Mouse (Mus musculus): Measurements from ENCODE around the gene Gucy2e. TPM values are rescaled to one million over a fixed set of nuclear protein-coding genes. Genes with fewer than 3 reads are reported as not detected.

The Gucy2e gene
- polyA plus RNA-seq, 1 experiment from 2014 or later, result 0.23 TPM

DNA sequence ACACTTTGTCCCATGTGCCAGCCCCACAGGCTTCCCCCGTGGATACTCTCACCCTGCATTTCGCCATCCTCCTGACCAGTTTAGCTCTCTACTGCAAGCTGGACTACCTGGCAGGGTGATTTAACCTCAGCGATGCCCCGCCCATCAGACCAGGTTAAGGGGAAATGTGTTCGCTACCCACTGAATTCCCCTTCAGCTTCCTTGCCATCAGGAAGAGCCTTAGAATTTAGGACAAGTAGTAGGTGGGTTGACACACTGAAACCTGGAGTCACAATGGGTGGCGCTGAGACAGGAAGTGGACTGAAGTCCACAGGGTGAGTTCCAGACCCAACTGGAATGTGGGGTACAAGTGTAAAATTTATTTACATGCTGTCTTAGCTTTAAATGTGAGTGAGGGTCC lies 39.1 kb downstream of the Gucy2e start, which contains the start of gene Alox8:
TSS of gene Alox8 (minus strand) at position 101 of the 400 bp plus-strand sequence.
- ATAC-seq (ENCODE audit: low FRiP score, low read depth), result no peak
- Histone ChIP-seq H3K9ac (replicated peaks) (no peak within 1 kb of the TSS; the same call in 1 of the 2 replicates), H3K27ac (replicated peaks) (no peak within 1 kb of the TSS), H3K4me1 (peaks cover 7% of the 10 kb centered on the region; the same call in 1 of the 2 replicates), H3K27me3 (peaks cover 34% of the 10 kb centered on the region), H3K36me3 (no peaks in the 10 kb centered on the region), H3K9me3 (no peaks in the 10 kb centered on the region), H3K4me2 (replicated peaks) (peak within 1 kb of the TSS; percentile 47), H3K4me3 (peak within 1 kb of the TSS; percentile 26)
- 27% methylated on average over 6 of the region's 6 CpGs for WGBS

DNA sequence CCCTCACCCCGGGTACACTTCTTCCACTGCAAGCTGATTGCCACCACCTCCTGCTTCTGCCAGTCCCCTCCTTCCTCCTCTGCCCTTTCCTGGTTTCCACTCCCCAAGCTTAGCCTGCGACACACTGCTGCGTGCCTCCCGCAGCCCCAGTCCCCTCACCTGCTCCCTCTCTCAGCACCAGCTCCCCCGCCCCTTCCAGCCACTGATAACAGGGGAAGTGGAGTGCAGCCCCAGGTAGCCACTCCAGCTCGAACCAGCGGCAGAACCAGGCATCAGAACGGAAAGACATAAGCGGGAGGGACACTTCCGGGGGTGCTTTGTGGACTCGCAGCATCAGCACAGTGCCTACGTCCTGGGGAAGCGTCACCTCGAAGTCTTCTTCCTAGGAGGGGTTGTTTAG lies 39.6 kb downstream of the Gucy2e start:
- peak overlapping the region; percentile 47 for H3K4me2 ChIP-seq (replicated peaks)
- no peak for ATAC-seq (ENCODE audit: low FRiP score, low read depth)
- no peak overlapping the region; the same call in 1 of the 2 replicates for H3K9ac ChIP-seq (replicated peaks)
- H3K4me3 ChIP-seq, result peak overlapping the region; percentile 26
- WGBS, result 2% methylated on average over 13 of the region's 14 CpGs
- peaks cover 7% of the 10 kb centered on the region; the same call in 1 of the 2 replicates for H3K4me1 ChIP-seq
- H3K9me3 ChIP-seq, result no peaks in the 10 kb centered on the region
- no peaks in the 10 kb centered on the region for H3K36me3 ChIP-seq
- H3K27ac ChIP-seq (replicated peaks), result no peak overlapping the region
- peaks cover 34% of the 10 kb centered on the region for H3K27me3 ChIP-seq

DNA sequence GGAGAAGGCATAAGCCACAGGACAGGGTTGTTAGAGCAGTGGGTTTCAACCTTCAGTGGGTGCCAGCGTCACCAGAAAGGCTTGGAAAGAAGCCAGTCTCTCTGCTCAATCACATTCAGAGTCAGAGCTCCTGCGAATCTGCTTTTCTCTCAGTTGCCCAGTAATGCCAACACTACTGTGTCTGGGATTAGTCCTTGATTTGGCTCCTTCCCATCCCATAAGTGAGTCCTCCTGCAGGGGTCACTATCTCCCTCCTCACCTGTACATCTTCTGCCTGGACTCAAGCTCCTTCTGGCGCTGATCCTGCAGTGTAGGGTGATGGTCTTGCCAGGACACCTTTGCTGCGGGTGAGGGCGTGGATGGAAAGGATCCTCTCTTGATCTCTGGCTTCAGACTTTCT lies 40.1 kb downstream of the Gucy2e start:
- H3K27me3 ChIP-seq, result peaks cover 34% of the 10 kb centered on the region
- no peaks in the 10 kb centered on the region for H3K36me3 ChIP-seq
- WGBS, result 6% methylated on average over 5 of the region's 5 CpGs
- no peak overlapping the region; the same call in 1 of the 2 replicates for H3K4me3 ChIP-seq
- H3K27ac ChIP-seq (replicated peaks), result no peak overlapping the region
- no peaks in the 10 kb centered on the region for H3K9me3 ChIP-seq
- no peak for ATAC-seq (ENCODE audit: low FRiP score, low read depth)
- peaks cover 7% of the 10 kb centered on the region; the same call in 1 of the 2 replicates for H3K4me1 ChIP-seq
- H3K9ac ChIP-seq (replicated peaks), result no peak overlapping the region
- peak overlapping the region; percentile 47 for H3K4me2 ChIP-seq (replicated peaks)

DNA sequence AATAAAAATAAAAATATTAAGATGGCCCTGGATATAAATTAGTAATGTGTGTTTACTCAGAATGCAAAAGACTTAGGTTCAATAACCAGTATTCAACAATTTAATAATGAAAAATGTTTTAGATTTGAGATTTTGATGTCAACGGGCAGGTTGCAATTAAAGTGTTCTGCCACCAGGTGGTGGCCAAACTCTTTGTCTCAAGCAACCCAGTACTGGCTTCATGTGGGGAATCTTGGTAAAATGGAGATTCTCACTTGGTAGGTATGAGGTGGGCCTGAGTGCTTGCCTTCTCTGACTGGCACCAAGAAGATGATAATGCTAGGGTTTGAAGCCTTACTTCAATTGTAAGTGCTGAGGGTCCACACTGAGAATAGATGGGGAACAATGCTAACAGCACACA lies 44.0 kb downstream of the Gucy2e start:
- peaks cover 7% of the 10 kb centered on the region; the same call in 1 of the 2 replicates for H3K4me1 ChIP-seq
- no peak overlapping the region for H3K9ac ChIP-seq (replicated peaks)
- peaks cover 20% of the 10 kb centered on the region for H3K27me3 ChIP-seq
- no peaks in the 10 kb centered on the region for H3K9me3 ChIP-seq
- no peak overlapping the region for H3K4me2 ChIP-seq (replicated peaks)
- no peaks in the 10 kb centered on the region for H3K36me3 ChIP-seq
- 3% methylated on average over 1 of the region's 1 CpGs for WGBS
- no peak for ATAC-seq (ENCODE audit: low FRiP score, low read depth)
- no peak overlapping the region for H3K4me3 ChIP-seq
- H3K27ac ChIP-seq (replicated peaks), result no peak overlapping the region

DNA sequence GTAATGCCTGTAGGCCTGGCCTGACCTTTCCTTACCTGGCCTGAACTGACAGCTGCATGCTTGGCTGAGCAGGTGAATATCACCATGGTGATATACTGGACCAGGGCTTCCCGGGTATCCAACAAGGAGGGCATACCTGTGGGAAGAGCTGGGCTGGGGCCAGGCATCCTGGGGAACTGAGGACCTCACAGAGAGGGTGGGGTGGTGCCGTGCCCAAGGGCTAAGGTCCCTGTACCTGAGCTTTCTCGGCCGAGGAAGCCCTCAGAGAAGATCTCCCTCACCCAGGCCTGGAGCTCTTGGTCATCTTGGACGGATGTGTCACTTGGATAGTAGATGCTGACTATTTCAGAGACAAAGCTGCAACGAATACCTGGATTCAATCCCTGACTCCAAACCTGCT lies 50.9 kb downstream of the Gucy2e start:
- Histone ChIP-seq H3K4me3 (no peak overlapping the region), H3K27me3 (no peaks in the 10 kb centered on the region), H3K4me2 (replicated peaks) (no peak overlapping the region), H3K36me3 (no peaks in the 10 kb centered on the region), H3K9me3 (no peaks in the 10 kb centered on the region), H3K9ac (replicated peaks) (no peak overlapping the region), H3K4me1 (no peaks in the 10 kb centered on the region), H3K27ac (replicated peaks) (no peak overlapping the region)
- 90% methylated on average over 6 of the region's 6 CpGs for WGBS
- no peak for ATAC-seq (ENCODE audit: low FRiP score, low read depth)

DNA sequence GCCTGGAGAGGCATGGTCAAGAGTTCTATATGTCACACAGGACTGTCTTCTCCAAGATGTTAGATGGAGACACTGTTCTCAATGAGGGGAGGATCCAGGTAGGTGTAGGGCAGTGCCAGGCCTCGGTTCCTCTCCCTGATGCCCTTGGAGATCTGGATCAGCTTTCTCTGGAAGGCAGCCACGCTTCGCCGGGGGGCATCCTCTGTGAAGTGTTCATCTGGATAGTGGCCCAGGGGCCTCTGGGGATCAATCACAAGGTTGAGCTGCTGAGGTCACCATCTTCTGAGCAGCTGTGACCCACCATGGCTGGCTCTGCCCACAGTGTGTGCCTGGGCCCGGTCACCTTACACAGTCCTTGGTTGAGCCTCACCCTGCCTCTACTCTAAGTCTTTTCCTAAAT lies 51.8 kb downstream of the Gucy2e start:
- H3K27ac ChIP-seq (replicated peaks), result no peak overlapping the region
- H3K36me3 ChIP-seq, result no peaks in the 10 kb centered on the region
- H3K4me3 ChIP-seq, result no peak overlapping the region
- no peaks in the 10 kb centered on the region for H3K27me3 ChIP-seq
- H3K4me2 ChIP-seq (replicated peaks), result no peak overlapping the region
- no peak for ATAC-seq (ENCODE audit: low FRiP score, low read depth)
- WGBS, result 92% methylated on average over 5 of the region's 5 CpGs
- H3K4me1 ChIP-seq, result no peaks in the 10 kb centered on the region
- H3K9me3 ChIP-seq, result no peaks in the 10 kb centered on the region
- no peak overlapping the region for H3K9ac ChIP-seq (replicated peaks)

DNA sequence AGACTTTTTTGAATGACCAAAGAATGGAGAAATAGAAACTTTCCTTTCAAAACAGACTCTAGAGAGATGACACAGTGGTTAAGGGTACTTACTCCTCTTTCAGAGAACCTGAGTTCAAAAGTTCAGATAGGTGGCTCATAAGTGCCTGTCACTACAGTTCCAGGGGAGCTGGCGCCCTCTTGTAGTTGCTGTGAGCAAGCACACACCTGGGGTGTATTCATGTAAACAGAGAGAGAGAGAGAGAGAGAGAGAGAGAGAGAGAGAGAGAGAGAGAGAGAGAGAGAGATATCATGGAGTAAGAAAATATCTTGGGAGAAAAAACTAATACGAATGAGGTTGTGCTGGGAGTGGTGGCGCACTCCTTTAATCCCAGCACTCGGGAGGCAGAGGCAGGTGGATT lies 56.7 kb downstream of the Gucy2e start:
- H3K9me3 ChIP-seq, result no peaks in the 10 kb centered on the region
- H3K4me2 ChIP-seq (replicated peaks), result no peak overlapping the region
- no peak overlapping the region for H3K9ac ChIP-seq (replicated peaks)
- WGBS, result 86% methylated on average over 4 of the region's 4 CpGs
- no peaks in the 10 kb centered on the region for H3K4me1 ChIP-seq
- ATAC-seq (ENCODE audit: low FRiP score, low read depth), result no peak
- H3K36me3 ChIP-seq, result no peaks in the 10 kb centered on the region
- no peaks in the 10 kb centered on the region for H3K27me3 ChIP-seq
- no peak overlapping the region for H3K27ac ChIP-seq (replicated peaks)
- no peak overlapping the region for H3K4me3 ChIP-seq

DNA sequence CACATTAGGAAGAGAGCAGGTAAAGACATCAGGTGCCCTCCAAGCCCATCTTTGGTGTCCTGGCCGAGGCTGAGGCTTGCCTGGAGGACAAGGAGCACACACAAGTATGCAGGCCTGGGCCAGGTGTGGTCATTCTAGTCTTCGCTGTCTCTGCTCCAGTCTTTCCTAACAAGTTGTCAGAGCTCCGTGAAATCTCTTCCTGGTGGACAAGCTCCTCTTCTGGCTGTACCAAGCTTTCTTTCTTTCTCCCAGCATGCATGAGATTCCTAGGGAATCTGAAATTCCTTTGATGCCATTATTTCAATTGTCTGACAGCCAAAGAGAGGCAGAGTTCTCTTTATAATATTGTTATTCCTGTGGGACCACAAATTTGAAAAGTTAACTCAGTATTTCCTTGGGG lies 57.3 kb downstream of the Gucy2e start:
- no peaks in the 10 kb centered on the region for H3K27me3 ChIP-seq
- 40% methylated on average over 3 of the region's 3 CpGs for WGBS
- H3K4me3 ChIP-seq, result no peak overlapping the region
- no peak overlapping the region for H3K9ac ChIP-seq (replicated peaks)
- no peaks in the 10 kb centered on the region for H3K4me1 ChIP-seq
- H3K9me3 ChIP-seq, result no peaks in the 10 kb centered on the region
- H3K4me2 ChIP-seq (replicated peaks), result no peak overlapping the region
- H3K27ac ChIP-seq (replicated peaks), result no peak overlapping the region
- no peak for ATAC-seq (ENCODE audit: low FRiP score, low read depth)
- H3K36me3 ChIP-seq, result no peaks in the 10 kb centered on the region

DNA sequence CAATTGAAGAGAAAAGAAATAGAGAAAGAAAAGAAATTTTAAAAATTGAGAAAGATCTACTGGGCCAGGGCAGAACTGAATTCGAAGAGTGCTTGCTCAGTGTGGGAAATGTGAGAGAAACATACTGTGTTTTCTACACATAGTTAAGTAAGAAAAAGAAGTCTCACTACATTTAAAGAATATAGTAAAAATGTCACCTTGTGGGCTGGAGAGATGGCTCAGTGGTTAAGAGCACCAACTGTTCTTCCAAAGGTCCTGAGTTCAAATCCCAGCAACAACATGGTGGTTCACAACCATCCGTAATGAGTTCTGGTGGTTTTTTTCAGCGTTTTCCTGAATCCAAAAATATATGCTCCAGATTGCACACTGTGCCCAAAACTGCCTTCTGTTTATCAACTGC lies 58.3 kb downstream of the Gucy2e start:
- Histone ChIP-seq H3K4me2 (replicated peaks) (no peak overlapping the region), H3K4me1 (no peaks in the 10 kb centered on the region), H3K36me3 (no peaks in the 10 kb centered on the region), H3K27me3 (no peaks in the 10 kb centered on the region), H3K9me3 (no peaks in the 10 kb centered on the region), H3K4me3 (no peak overlapping the region), H3K9ac (replicated peaks) (no peak overlapping the region), H3K27ac (replicated peaks) (no peak overlapping the region)
- 79% methylated on average over 3 of the region's 3 CpGs for WGBS
- ATAC-seq (ENCODE audit: low FRiP score, low read depth), result no peak

DNA sequence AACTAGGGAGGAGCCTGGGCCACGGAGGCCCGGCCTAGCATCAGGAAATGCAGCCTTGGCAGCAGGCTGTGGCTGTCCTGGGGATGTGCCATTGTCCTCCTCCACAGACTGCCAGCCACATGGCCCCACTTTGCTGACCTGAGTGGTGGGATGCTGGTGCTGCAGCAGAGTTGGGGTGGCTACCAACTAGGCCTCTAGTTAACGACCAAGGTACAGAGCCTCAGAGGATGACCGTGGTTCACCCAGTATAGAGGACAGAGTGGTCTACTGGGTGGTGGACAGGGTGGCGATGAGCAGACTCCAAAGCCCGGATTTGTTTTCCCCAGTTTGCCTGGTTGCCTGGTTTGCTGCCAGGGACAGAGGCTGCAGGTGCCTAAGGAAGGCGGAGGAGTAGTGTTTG lies 62.1 kb downstream of the Gucy2e start:
- H3K9ac ChIP-seq (replicated peaks), result no peak overlapping the region

DNA sequence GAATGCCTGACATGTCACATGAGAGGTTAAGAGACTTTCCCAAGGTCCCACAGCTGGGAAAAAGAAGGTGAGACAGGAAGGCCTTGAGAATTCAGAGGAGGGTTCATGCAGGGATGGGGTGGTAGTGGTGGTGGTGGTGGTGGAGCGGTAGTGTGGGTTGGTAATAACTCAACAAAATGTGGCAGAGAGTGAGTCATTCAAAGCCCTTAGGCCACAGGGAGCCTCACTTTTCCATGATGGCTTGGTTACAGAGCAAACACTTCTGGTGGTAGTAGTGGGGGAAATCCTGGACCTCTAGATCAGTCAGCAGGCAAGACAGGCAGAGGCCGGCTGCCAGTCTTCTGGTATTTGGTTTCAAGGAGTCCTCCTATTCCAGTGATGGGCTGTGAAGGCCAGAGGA lies 64.2 kb downstream of the Gucy2e start:
- 96% methylated on average over 2 of the region's 2 CpGs for WGBS
- no peak overlapping the region for H3K4me3 ChIP-seq
- H3K4me2 ChIP-seq (replicated peaks), result no peak overlapping the region
- H3K27me3 ChIP-seq, result peaks cover 7% of the 10 kb centered on the region; the same call in 1 of the 2 replicates
- no peaks in the 10 kb centered on the region for H3K4me1 ChIP-seq
- no peaks in the 10 kb centered on the region for H3K9me3 ChIP-seq
- ATAC-seq (ENCODE audit: low FRiP score, low read depth), result no peak
- H3K27ac ChIP-seq (replicated peaks), result no peak overlapping the region
- H3K9ac ChIP-seq (replicated peaks), result no peak overlapping the region
- no peaks in the 10 kb centered on the region for H3K36me3 ChIP-seq

More for the DNA sequence above, 62.1 kb downstream of the Gucy2e start:
- no peak for ATAC-seq (ENCODE audit: low FRiP score, low read depth)
- Histone ChIP-seq H3K36me3 (no peaks in the 10 kb centered on the region), H3K9me3 (no peaks in the 10 kb centered on the region), H3K4me1 (no peaks in the 10 kb centered on the region), H3K4me3 (no peak overlapping the region), H3K27ac (replicated peaks) (no peak overlapping the region), H3K27me3 (peaks cover 5% of the 10 kb centered on the region; the same call in 1 of the 2 replicates), H3K4me2 (replicated peaks) (no peak overlapping the region)
- 86% methylated on average over 7 of the region's 7 CpGs for WGBS

DNA sequence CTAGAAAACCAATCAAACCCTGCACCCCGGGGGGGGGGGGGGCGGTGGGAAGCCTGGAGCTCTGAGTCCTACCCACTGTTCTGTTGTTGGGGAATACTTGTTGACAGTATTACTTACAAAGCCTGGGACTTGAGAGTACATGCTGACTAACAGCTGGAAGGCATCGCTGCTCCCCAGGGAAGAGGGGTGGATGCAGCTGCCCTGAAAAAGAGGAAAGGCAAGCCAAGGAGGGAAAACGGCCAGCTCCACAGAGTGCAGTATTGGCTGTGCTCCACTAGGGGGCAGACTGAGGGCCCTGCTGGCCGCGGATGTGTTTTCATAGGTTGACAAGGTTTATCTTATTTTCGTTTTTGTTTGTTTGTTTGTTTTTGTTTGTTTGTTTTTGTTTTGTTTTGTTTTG lies 65.2 kb downstream of the Gucy2e start:
- Histone ChIP-seq H3K9ac (replicated peaks) (no peak overlapping the region), H3K4me1 (no peaks in the 10 kb centered on the region), H3K36me3 (no peaks in the 10 kb centered on the region), H3K4me3 (no peak overlapping the region), H3K27me3 (peaks cover 7% of the 10 kb centered on the region; the same call in 1 of the 2 replicates), H3K9me3 (no peaks in the 10 kb centered on the region), H3K4me2 (replicated peaks) (no peak overlapping the region), H3K27ac (replicated peaks) (no peak overlapping the region)
- no peak for ATAC-seq (ENCODE audit: low FRiP score, low read depth)
- 25% methylated on average over 7 of the region's 7 CpGs for whole genome bisulfite sequencing

DNA sequence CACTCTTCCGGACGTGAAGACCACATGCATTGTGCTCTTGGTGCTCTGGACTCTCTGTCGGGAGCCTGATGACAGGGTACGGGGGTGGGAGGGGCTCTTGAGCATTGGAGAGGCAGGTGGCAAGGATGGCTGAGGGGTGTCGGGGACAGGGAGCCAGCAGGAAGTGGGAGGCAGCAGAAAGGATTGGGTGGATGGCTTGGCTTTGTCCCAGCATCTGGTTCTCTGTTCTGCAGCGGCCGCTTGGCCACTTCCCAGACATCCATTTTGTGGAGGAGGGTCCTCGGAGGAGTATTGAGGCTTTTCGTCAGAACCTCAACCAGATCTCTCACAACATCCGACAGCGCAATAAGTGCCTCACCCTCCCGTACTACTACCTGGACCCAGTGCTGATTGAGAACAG lies 67.5 kb downstream of the Gucy2e start:
- Histone ChIP-seq H3K4me2 (replicated peaks) (no peak overlapping the region), H3K9ac (replicated peaks) (no peak overlapping the region), H3K4me3 (no peak overlapping the region), H3K27ac (replicated peaks) (no peak overlapping the region), H3K36me3 (no peaks in the 10 kb centered on the region), H3K4me1 (no peaks in the 10 kb centered on the region), H3K27me3 (peaks cover 7% of the 10 kb centered on the region; the same call in 1 of the 2 replicates), H3K9me3 (no peaks in the 10 kb centered on the region)
- 85% methylated on average over 12 of the region's 12 CpGs for WGBS
- ATAC-seq (ENCODE audit: low FRiP score, low read depth), result no peak
